Mouse (Mus musculus): ENCODE measurements around the gene 2010111I01Rik. TPM values are rescaled to one million over a fixed set of nuclear protein-coding genes. Genes with fewer than 3 reads are reported as not detected.
A peak's percentile ranks its signal among the peaks of the same experiment; 100 is the strongest.

Gene 2010111I01Rik
- polyA plus RNA-seq, 1 experiment from 2014 or later: 146 TPM

GRCm38 (mm10) chr13:63239301-63239804, 274.7 kb downstream of the 2010111I01Rik start:
- Histone ChIP-seq H3K27me3 (ENCODE audit: insufficient read depth, low read length) (no peaks in the 10 kb centered on the region), H3K9me3 (replicated peaks; ENCODE audit: low read length) (no peaks in the 10 kb centered on the region), H3K9ac (ENCODE audit: low read depth, low read length) (peak overlapping the region; percentile 77), H3K36me3 (ENCODE audit: insufficient read depth, low read length) (no peaks in the 10 kb centered on the region), H3K4me1 (replicated peaks; ENCODE audit: insufficient read depth, low read length) (peaks cover 29% of the 10 kb centered on the region), H3K27ac (peak overlapping the region; percentile 93), H3K4me2 (ENCODE audit: low read length) (peak overlapping the region; percentile 82), H3K4me3 (replicated peaks; ENCODE audit: low read depth, low read length) (peak overlapping the region; percentile 64)
- TF ChIP-seq CTCF (IDR thresholded peaks at IDR 0.05; ENCODE audit: low read depth): no peak
- 2% methylated on average over 11 of the region's 11 CpGs for WGBS
- peak; percentile 83 for ATAC-seq (replicated peaks; ENCODE audit: low FRiP score, low read depth)
- peak; percentile 85 for DNase-seq (ENCODE audit: low spot score)

- H3K27me3 ChIP-seq (ENCODE audit: insufficient read depth, low read length): no peaks in the 10 kb centered on the region
- peak overlapping the region; percentile 77 for H3K9ac ChIP-seq (ENCODE audit: low read depth, low read length)
- H3K4me3 ChIP-seq (replicated peaks; ENCODE audit: low read depth, low read length): peak overlapping the region; percentile 64
- no peaks in the 10 kb centered on the region for H3K9me3 ChIP-seq (replicated peaks; ENCODE audit: low read length)
- WGBS: under 1% methylated on average over 51 of the region's 51 CpGs
- H3K36me3 ChIP-seq (ENCODE audit: insufficient read depth, low read length): no peaks in the 10 kb centered on the region
- peaks cover 29% of the 10 kb centered on the region for H3K4me1 ChIP-seq (replicated peaks; ENCODE audit: insufficient read depth, low read length)
- H3K27ac ChIP-seq: peak overlapping the region; percentile 93
- H3K4me2 ChIP-seq (ENCODE audit: low read length): peak overlapping the region; percentile 82
- DNase-seq (ENCODE audit: low spot score) (peak; percentile 65), ATAC-seq (replicated peaks; ENCODE audit: low FRiP score, low read depth) (peak; percentile 83)
- no peak for TF ChIP-seq CTCF (IDR thresholded peaks at IDR 0.05; ENCODE audit: low read depth)
Measured at GRCm38 (mm10) chr13:63239877-63240671, 275.4 kb downstream of the 2010111I01Rik start.

- Histone ChIP-seq H3K4me2 (ENCODE audit: low read length) (peak overlapping the region; percentile 82), H3K27ac (peak overlapping the region; percentile 93), H3K27me3 (ENCODE audit: insufficient read depth, low read length) (no peaks in the 10 kb centered on the region), H3K9me3 (replicated peaks; ENCODE audit: low read length) (no peaks in the 10 kb centered on the region), H3K36me3 (ENCODE audit: insufficient read depth, low read length) (no peaks in the 10 kb centered on the region), H3K9ac (ENCODE audit: low read depth, low read length) (peak overlapping the region; percentile 77), H3K4me1 (replicated peaks; ENCODE audit: insufficient read depth, low read length) (peaks cover 29% of the 10 kb centered on the region), H3K4me3 (replicated peaks; ENCODE audit: low read depth, low read length) (peak overlapping the region; percentile 64)
- WGBS: 5% methylated on average over 5 of the region's 5 CpGs
- DNase-seq (ENCODE audit: low spot score) (no peak), ATAC-seq (replicated peaks; ENCODE audit: low FRiP score, low read depth) (no peak)
- no peak for TF ChIP-seq CTCF (IDR thresholded peaks at IDR 0.05; ENCODE audit: low read depth)
Measured at GRCm38 (mm10) chr13:63240835-63241234, 276.1 kb downstream of the 2010111I01Rik start.

GRCm38 (mm10) chr13:63241665-63242064, 277.0 kb downstream of the 2010111I01Rik start:
- DNase-seq (ENCODE audit: low spot score) (no peak), ATAC-seq (replicated peaks; ENCODE audit: low FRiP score, low read depth) (no peak)
- no peaks in the 10 kb centered on the region for H3K36me3 ChIP-seq (ENCODE audit: insufficient read depth, low read length)
- WGBS: 46% methylated on average over 3 of the region's 3 CpGs
- H3K9me3 ChIP-seq (replicated peaks; ENCODE audit: low read length): no peaks in the 10 kb centered on the region
- peak overlapping the region; percentile 57 for H3K9ac ChIP-seq (ENCODE audit: low read depth, low read length)
- H3K4me3 ChIP-seq (replicated peaks; ENCODE audit: low read depth, low read length): peak overlapping the region; percentile 64
- peak overlapping the region; percentile 82 for H3K4me2 ChIP-seq (ENCODE audit: low read length)
- H3K4me1 ChIP-seq (replicated peaks; ENCODE audit: insufficient read depth, low read length): peaks cover 32% of the 10 kb centered on the region
- no peaks in the 10 kb centered on the region for H3K27me3 ChIP-seq (ENCODE audit: insufficient read depth, low read length)
- peak overlapping the region; percentile 93 for H3K27ac ChIP-seq
- no peak for TF ChIP-seq CTCF (IDR thresholded peaks at IDR 0.05; ENCODE audit: low read depth)

- Histone ChIP-seq H3K27me3 (ENCODE audit: insufficient read depth, low read length) (no peaks in the 10 kb centered on the region), H3K4me3 (replicated peaks; ENCODE audit: low read depth, low read length) (peak overlapping the region; percentile 64), H3K9ac (ENCODE audit: low read depth, low read length) (peak overlapping the region; percentile 57; the same call in 1 of the 2 replicates), H3K9me3 (replicated peaks; ENCODE audit: low read length) (no peaks in the 10 kb centered on the region), H3K27ac (peak overlapping the region; percentile 93), H3K4me2 (ENCODE audit: low read length) (peak overlapping the region; percentile 82), H3K4me1 (replicated peaks; ENCODE audit: insufficient read depth, low read length) (peaks cover 37% of the 10 kb centered on the region), H3K36me3 (ENCODE audit: insufficient read depth, low read length) (no peaks in the 10 kb centered on the region)
- ATAC-seq (replicated peaks; ENCODE audit: low FRiP score, low read depth) (no peak), DNase-seq (ENCODE audit: low spot score) (no peak)
- WGBS: 24% methylated on average over 10 of the region's 10 CpGs
- TF ChIP-seq CTCF (IDR thresholded peaks at IDR 0.05; ENCODE audit: low read depth): no peak
Measured at GRCm38 (mm10) chr13:63242401-63243192, 277.9 kb downstream of the 2010111I01Rik start.

GRCm38 (mm10) chr13:63243586-63243985, 278.9 kb downstream of the 2010111I01Rik start:
- Histone ChIP-seq H3K27me3 (ENCODE audit: insufficient read depth, low read length) (no peaks in the 10 kb centered on the region), H3K4me2 (ENCODE audit: low read length) (peak overlapping the region; percentile 53), H3K4me1 (replicated peaks; ENCODE audit: insufficient read depth, low read length) (peaks cover 44% of the 10 kb centered on the region), H3K4me3 (replicated peaks; ENCODE audit: low read depth, low read length) (peak overlapping the region; percentile 18), H3K27ac (0 out of 2 replicates have a peak overlapping the region, but pooled peaks have one; percentile 61), H3K9ac (ENCODE audit: low read depth, low read length) (0 out of 2 replicates have a peak overlapping the region, but pooled peaks have one; percentile 27), H3K36me3 (ENCODE audit: insufficient read depth, low read length) (no peaks in the 10 kb centered on the region), H3K9me3 (replicated peaks; ENCODE audit: low read length) (no peaks in the 10 kb centered on the region)
- DNase-seq (ENCODE audit: low spot score): no peak
- WGBS: 46% methylated on average over 5 of the region's 5 CpGs
- no peak for ATAC-seq (replicated peaks; ENCODE audit: low FRiP score, low read depth)
- no peak for TF ChIP-seq CTCF (IDR thresholded peaks at IDR 0.05; ENCODE audit: low read depth)
